Mouse (Mus musculus) ovary, postnatal 36 days (tissue): ENCODE measurements around the gene Srp54c.

Experiments
- DNase-seq: peaks from one replicate; pipeline ENCODE4 v3.0.0; 2022; ENCODE audit warnings: low spot score, mixed read lengths

The Srp54c gene

GRCm38 (mm10) chr12:55311841-55312240, 81.9 kb downstream of the Srp54c start:
- no peak for DNase-seq
